Mouse (Mus musculus): ENCODE results near the gene Runx2.

DNA sequence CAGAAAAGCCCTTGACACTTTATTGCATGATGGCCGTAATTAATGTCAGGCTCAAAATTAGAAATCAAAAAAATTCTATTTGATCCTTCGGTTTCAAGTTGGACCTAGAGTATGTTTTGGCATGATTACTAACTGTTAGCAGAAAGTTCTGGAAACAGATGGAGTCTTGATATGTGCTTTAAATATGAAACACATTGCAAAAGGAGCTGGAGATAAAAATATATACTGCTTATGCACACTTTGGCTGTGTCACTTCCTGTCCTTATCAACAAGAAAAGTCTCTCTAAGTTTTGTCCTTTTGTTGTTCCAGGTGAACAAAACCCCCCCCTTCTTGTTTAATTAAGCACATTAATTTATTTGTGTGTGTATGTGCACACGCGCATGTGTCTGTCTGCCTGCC, 183.0 kb downstream of the Runx2 start:
- no peak for TF ChIP-seq GATA1 (IDR thresholded peaks at IDR 0.05; ENCODE audit: borderline replicate concordance, low read length)
- TF ChIP-seq FLI1 (IDR thresholded peaks at IDR 0.05; ENCODE audit: low read length), result no peak
